Mouse (Mus musculus): ENCODE measurements around the gene Zbtb1.

DNA sequence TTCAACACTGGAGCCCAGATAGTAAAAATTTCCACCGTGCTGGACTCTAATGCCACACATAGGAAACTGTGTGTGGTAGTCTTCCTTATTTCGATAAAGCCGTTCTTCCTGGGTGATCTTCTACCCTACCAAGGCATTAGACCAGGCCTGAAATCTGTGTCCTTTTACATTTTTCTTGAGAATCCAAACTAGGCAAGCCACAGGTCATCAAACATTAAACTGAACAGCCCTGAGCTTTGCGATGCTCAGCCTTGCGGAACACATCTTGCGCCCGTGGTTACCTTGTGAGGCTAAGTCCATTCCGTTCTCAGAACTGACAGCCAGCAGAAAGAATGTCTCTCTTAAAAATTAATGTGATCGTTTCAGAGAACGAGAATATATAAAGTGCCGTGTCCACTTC, 76.1 kb downstream of the Zbtb1 start:
- no peak for TF ChIP-seq CTCF (conservative IDR thresholded peaks at IDR 0.05; ENCODE audit: insufficient read depth, insufficient read length, low read depth, low read length)
- no peak for TF ChIP-seq POLR2A (IDR thresholded peaks at IDR 0.05; ENCODE audit: low read depth, low read length)

Data from kidney, adult 2 months (tissue).